Mouse (Mus musculus): ENCODE measurements around the gene Cnot2. TPM values are rescaled to one million over a fixed set of nuclear protein-coding genes. Genes with fewer than 3 reads are reported as not detected.

Gene Cnot2
- polyA plus RNA-seq, 1 experiment from 2014 or later: 106 TPM

DNA sequence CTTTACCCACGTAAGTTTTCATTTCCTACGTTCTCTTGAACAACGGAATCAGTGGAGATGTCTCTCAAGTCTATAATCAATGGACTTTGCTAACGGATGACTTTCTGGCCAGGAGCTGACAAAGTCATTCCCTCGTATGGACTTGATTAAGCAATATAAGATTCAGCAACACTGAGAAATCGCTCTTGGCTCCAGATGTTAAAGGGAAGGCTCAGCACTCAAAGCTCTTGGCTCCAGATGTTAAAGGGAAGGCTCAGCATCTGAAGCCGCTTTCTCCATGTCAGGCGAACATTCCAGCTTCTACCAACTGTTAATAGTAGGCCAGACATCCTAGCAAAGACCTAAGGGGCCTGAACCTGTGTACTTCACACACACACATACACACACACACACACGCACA lies 134.1 kb downstream of the Cnot2 start:
- Histone ChIP-seq H3K27me3 (ENCODE audit: insufficient read depth, low read length) (no peaks in the 10 kb centered on the region), H3K9me3 (ENCODE audit: low read depth, low read length) (no peaks in the 10 kb centered on the region), H3K4me3 (ENCODE audit: low read depth, low read length) (no peak overlapping the region), H3K4me2 (no peak overlapping the region), H3K9ac (no peak overlapping the region), H3K4me1 (ENCODE audit: insufficient read depth) (no peaks in the 10 kb centered on the region), H3K36me3 (ENCODE audit: insufficient read depth) (no peaks in the 10 kb centered on the region), H3K27ac (ENCODE audit: low read depth) (no peak overlapping the region)
- DNase-seq (no peak), ATAC-seq (ENCODE audit: insufficient read depth) (no peak)
- no peak for TF ChIP-seq CTCF (IDR thresholded peaks at IDR 0.05; ENCODE audit: low read depth)
- WGBS: 78% methylated on average over 9 of the region's 9 CpGs

DNA sequence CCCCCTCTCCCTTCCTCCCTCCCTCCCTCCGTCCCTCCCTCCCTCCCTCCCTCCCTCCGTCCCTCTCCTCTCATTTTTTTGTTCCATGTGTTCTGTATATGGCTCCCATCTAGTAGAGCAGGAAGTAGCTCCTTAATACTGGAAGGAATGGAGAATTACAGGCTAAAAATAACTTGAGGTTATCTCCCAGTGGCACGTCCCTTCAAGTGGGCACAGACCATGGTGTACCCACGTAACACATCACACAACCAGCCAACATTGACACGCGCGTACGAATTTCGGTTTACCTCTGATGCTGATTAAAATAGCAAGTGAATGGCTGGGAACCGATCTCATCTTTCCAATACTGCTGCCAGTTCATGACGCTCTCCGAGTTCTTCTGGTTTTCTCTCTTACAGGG lies 135.3 kb downstream of the Cnot2 start:
- Histone ChIP-seq H3K4me2 (no peak overlapping the region), H3K9me3 (ENCODE audit: low read depth, low read length) (no peaks in the 10 kb centered on the region), H3K36me3 (ENCODE audit: insufficient read depth) (no peaks in the 10 kb centered on the region), H3K4me1 (ENCODE audit: insufficient read depth) (no peaks in the 10 kb centered on the region), H3K27ac (ENCODE audit: low read depth) (no peak overlapping the region), H3K27me3 (ENCODE audit: insufficient read depth, low read length) (no peaks in the 10 kb centered on the region), H3K9ac (no peak overlapping the region), H3K4me3 (ENCODE audit: low read depth, low read length) (no peak overlapping the region)
- no peak for TF ChIP-seq CTCF (IDR thresholded peaks at IDR 0.05; ENCODE audit: low read depth)
- no peak for DNase-seq
- WGBS: 84% methylated on average over 11 of the region's 12 CpGs
- no peak for ATAC-seq (ENCODE audit: insufficient read depth)

DNA sequence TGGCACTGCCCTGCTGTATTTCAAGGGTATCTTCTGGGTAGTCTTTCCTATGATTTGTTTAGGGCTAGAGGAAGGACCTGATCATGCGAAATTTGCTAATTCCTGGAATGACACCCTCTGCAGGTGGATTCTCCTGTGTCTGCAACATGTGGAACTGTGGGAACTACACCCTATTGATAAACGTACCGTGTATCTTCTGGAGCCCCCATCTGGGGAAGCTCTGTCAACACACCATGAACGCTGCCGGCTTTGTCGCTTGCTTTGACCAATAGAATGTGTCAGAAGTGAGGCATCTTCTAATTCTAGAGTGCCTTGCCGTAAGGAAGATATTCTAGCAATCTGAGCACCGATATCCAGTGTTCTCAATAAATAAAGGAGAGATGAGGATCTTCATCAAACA lies 136.5 kb downstream of the Cnot2 start:
- Histone ChIP-seq H3K27me3 (ENCODE audit: insufficient read depth, low read length) (no peaks in the 10 kb centered on the region), H3K9ac (no peak overlapping the region), H3K9me3 (ENCODE audit: low read depth, low read length) (no peaks in the 10 kb centered on the region), H3K27ac (ENCODE audit: low read depth) (no peak overlapping the region), H3K4me2 (no peak overlapping the region), H3K36me3 (ENCODE audit: insufficient read depth) (no peaks in the 10 kb centered on the region), H3K4me3 (ENCODE audit: low read depth, low read length) (no peak overlapping the region), H3K4me1 (ENCODE audit: insufficient read depth) (no peaks in the 10 kb centered on the region)
- 87% methylated on average over 8 of the region's 8 CpGs for WGBS
- TF ChIP-seq CTCF (IDR thresholded peaks at IDR 0.05; ENCODE audit: low read depth): no peak
- ATAC-seq (ENCODE audit: insufficient read depth) (no peak), DNase-seq (no peak)

DNA sequence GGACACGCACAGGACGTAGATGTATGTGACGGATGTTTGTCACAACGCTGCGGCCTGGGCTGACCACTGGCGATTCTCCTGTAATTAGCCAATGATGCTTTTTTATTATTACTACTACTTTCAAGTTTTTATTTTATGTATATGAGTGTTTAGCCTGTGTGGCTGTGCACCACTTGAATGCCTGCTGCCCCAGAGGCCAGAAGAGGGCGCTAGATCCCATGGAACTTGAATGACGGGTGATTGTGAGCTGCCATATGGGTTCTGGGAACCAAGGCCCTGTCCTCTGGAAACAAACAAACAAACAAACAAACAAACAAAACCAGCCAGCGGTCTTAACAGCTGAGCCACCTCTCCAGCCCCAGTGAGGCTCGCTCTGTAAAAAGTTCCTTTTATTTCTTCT lies 136.9 kb downstream of the Cnot2 start:
- Histone ChIP-seq H3K4me2 (no peak overlapping the region), H3K9ac (no peak overlapping the region), H3K27me3 (ENCODE audit: insufficient read depth, low read length) (no peaks in the 10 kb centered on the region), H3K27ac (ENCODE audit: low read depth) (no peak overlapping the region), H3K4me1 (ENCODE audit: insufficient read depth) (no peaks in the 10 kb centered on the region), H3K9me3 (ENCODE audit: low read depth, low read length) (no peaks in the 10 kb centered on the region), H3K4me3 (ENCODE audit: low read depth, low read length) (no peak overlapping the region), H3K36me3 (ENCODE audit: insufficient read depth) (no peaks in the 10 kb centered on the region)
- no peak for TF ChIP-seq CTCF (IDR thresholded peaks at IDR 0.05; ENCODE audit: low read depth)
- no peak for DNase-seq
- WGBS: 93% methylated on average over 10 of the region's 10 CpGs
- ATAC-seq (ENCODE audit: insufficient read depth): no peak

DNA sequence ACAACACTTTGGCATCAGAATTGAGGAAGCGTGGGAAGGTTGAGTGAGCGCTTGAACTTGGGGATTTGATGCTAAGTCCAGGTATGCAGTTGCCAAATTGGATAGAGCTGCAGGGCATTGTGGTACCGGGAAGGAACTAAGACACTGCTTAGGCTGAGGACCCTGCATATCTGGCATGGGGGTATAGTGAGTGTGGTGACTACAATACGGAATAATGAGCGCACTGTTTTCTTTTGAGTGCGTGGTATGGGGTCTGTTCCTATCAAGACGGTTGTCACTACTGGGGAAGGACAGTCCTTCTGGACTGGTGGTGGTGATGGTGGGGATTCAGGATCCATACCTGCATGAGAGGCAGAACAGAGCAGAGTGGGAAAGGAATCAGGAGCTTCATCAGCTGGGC lies 140.4 kb downstream of the Cnot2 start:
- Histone ChIP-seq H3K4me1 (ENCODE audit: insufficient read depth) (no peaks in the 10 kb centered on the region), H3K9me3 (ENCODE audit: low read depth, low read length) (peaks cover 4% of the 10 kb centered on the region; the same call in 1 of the 2 replicates), H3K4me3 (ENCODE audit: low read depth, low read length) (no peak overlapping the region), H3K9ac (no peak overlapping the region), H3K36me3 (ENCODE audit: insufficient read depth) (no peaks in the 10 kb centered on the region), H3K27ac (ENCODE audit: low read depth) (no peak overlapping the region), H3K4me2 (no peak overlapping the region), H3K27me3 (ENCODE audit: insufficient read depth, low read length) (no peaks in the 10 kb centered on the region)
- WGBS: 86% methylated on average over 7 of the region's 7 CpGs
- no peak for DNase-seq
- ATAC-seq (ENCODE audit: insufficient read depth): no peak
- no peak for TF ChIP-seq CTCF (IDR thresholded peaks at IDR 0.05; ENCODE audit: low read depth)

DNA sequence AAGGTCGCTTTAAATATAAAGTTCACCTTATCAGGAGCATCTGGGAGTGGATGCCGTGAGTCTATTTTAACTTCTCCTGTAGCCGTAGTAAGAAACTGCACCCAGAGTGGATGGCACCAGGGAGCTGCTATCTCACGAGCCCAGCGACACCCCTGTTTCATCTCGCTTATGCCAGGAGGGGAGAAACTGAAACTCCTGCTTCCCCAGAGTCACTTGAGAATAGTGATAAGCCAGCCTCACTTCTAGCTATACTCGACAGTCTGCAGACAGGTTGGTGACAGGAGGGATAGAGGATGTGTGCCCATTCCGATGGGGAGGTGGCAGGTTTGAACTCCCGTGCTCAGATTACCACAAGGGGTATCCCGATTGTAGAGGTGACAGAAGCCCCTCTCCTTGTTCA lies 141.2 kb downstream of the Cnot2 start:
- Histone ChIP-seq H3K9me3 (ENCODE audit: low read depth, low read length) (peaks cover 4% of the 10 kb centered on the region; the same call in 1 of the 2 replicates), H3K4me2 (no peak overlapping the region), H3K27me3 (ENCODE audit: insufficient read depth, low read length) (no peaks in the 10 kb centered on the region), H3K36me3 (ENCODE audit: insufficient read depth) (no peaks in the 10 kb centered on the region), H3K9ac (no peak overlapping the region), H3K4me3 (ENCODE audit: low read depth, low read length) (no peak overlapping the region), H3K27ac (ENCODE audit: low read depth) (no peak overlapping the region), H3K4me1 (ENCODE audit: insufficient read depth) (no peaks in the 10 kb centered on the region)
- no peak for DNase-seq
- 79% methylated on average over 10 of the region's 10 CpGs for WGBS
- no peak for ATAC-seq (ENCODE audit: insufficient read depth)
- no peak for TF ChIP-seq CTCF (IDR thresholded peaks at IDR 0.05; ENCODE audit: low read depth)

DNA sequence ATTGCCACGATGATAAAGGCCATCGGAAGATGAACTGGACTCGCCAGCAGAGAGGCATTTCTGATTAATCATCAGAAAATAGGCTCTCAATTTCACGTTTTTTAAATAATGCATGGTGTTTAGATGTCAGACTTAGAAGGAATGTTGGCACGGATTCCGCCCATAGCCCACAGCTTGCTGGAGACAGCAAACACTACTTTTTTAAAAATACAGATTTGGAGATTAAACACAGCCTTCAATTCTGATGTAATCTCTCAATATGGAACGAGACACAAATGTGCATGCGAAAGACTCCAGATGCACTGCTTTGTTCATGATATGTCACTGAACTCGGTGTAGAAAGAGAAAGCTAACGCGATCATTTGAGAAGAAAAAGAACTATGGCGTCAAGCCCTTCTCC lies 145.9 kb downstream of the Cnot2 start:
- no peak overlapping the region for H3K4me3 ChIP-seq (ENCODE audit: low read depth, low read length)
- H3K36me3 ChIP-seq (ENCODE audit: insufficient read depth): no peaks in the 10 kb centered on the region
- no peak for TF ChIP-seq CTCF (IDR thresholded peaks at IDR 0.05; ENCODE audit: low read depth)
- DNase-seq: peak; percentile 19
- H3K9me3 ChIP-seq (ENCODE audit: low read depth, low read length): peaks cover 4% of the 10 kb centered on the region; the same call in 1 of the 2 replicates
- no peak for ATAC-seq (ENCODE audit: insufficient read depth)
- H3K27me3 ChIP-seq (ENCODE audit: insufficient read depth, low read length): no peaks in the 10 kb centered on the region
- no peak overlapping the region for H3K9ac ChIP-seq
- 73% methylated on average over 12 of the region's 12 CpGs for WGBS
- H3K4me1 ChIP-seq (ENCODE audit: insufficient read depth): no peaks in the 10 kb centered on the region
- H3K4me2 ChIP-seq: no peak overlapping the region
- H3K27ac ChIP-seq (ENCODE audit: low read depth): no peak overlapping the region

Small RNA genes lying within 50 kb of the gene (microRNA-seq; reads per million reads assigned to microRNA genes)
- not detected for gene Gm25190 (ENCODE audit: borderline number of aligned reads)

Other genes with a start within 250 kb of the Cnot2 start
- gene Kcnmb4, start 107.6 kb downstream of the Cnot2 start, polyA plus RNA-seq (2014; fragmentation: Nextera tagmentation; extraction: Ambion mirVana): 3.9 and 4.6 TPM in 2 replicates